Mouse (Mus musculus): Measurements from ENCODE around the gene Gucy1a1. TPM values are rescaled to one million over a fixed set of nuclear protein-coding genes. Genes with fewer than 3 reads are reported as not detected.
A peak's percentile ranks its signal among the peaks of the same experiment; 100 is the strongest.

The Gucy1a1 gene
- 101 and 152 TPM in 2 replicates for total RNA-seq (2014; rRNA removed)
- 57.9 and 70.6 TPM in 2 replicates for polyA plus RNA-seq (2015; fragmentation: Nextera tagmentation; extraction: Ambion mirVana)

GRCm38 (mm10) chr3:82145126-82145901, at the start of gene Gucy1a1:
Gene Gucy1a1 (minus strand): TSS chr3:82145789.
- Histone ChIP-seq H3K9me3 (ENCODE audit: low read length) (no peaks in the 10 kb centered on the region), H3K4me3 (ENCODE audit: low read depth, low read length) (peak within 1 kb of the TSS; percentile 59), H3K27me3 (ENCODE audit: insufficient read depth, low read length) (no peaks in the 10 kb centered on the region), H3K36me3 (ENCODE audit: insufficient read depth) (no peaks in the 10 kb centered on the region), H3K4me2 (ENCODE audit: low read depth) (peak within 1 kb of the TSS; percentile 84), H3K27ac (ENCODE audit: low read depth, low read length) (peak within 1 kb of the TSS; percentile 86), H3K9ac (peak within 1 kb of the TSS; percentile 77), H3K4me1 (ENCODE audit: insufficient read depth) (peaks cover 7% of the 10 kb centered on the region; the same call in 1 of the 2 replicates)
- TF ChIP-seq CTCF (IDR thresholded peaks at IDR 0.05; ENCODE audit: low read depth), result no peak
- WGBS, result 1% methylated on average over 36 of the region's 36 CpGs
- DNase-seq (peak; percentile 62), ATAC-seq (peak; percentile 80)

- H3K4me1 ChIP-seq (ENCODE audit: insufficient read depth), result no peaks in the 10 kb centered on the region
- 79% methylated on average over 1 of the region's 1 CpGs for WGBS
- H3K4me2 ChIP-seq (ENCODE audit: low read depth), result no peak overlapping the region
- no peak overlapping the region for H3K27ac ChIP-seq (ENCODE audit: low read depth, low read length)
- DNase-seq (no peak), ATAC-seq (no peak)
- no peak overlapping the region for H3K4me3 ChIP-seq (ENCODE audit: low read depth, low read length)
- H3K9ac ChIP-seq, result no peak overlapping the region
- H3K9me3 ChIP-seq (ENCODE audit: low read length), result no peaks in the 10 kb centered on the region
- no peak for TF ChIP-seq CTCF (IDR thresholded peaks at IDR 0.05; ENCODE audit: low read depth)
- H3K36me3 ChIP-seq (ENCODE audit: insufficient read depth), result no peaks in the 10 kb centered on the region
- no peaks in the 10 kb centered on the region for H3K27me3 ChIP-seq (ENCODE audit: insufficient read depth, low read length)
Observed at GRCm38 (mm10) chr3:82191559-82192245, 46.1 kb upstream of the Gucy1a1 start.

GRCm38 (mm10) chr3:82185626-82186025, 40.0 kb upstream of the Gucy1a1 start:
- Histone ChIP-seq H3K4me2 (ENCODE audit: low read depth) (no peak overlapping the region), H3K27me3 (ENCODE audit: insufficient read depth, low read length) (no peaks in the 10 kb centered on the region), H3K9me3 (ENCODE audit: low read length) (no peaks in the 10 kb centered on the region), H3K27ac (ENCODE audit: low read depth, low read length) (no peak overlapping the region), H3K9ac (no peak overlapping the region), H3K4me3 (ENCODE audit: low read depth, low read length) (no peak overlapping the region), H3K4me1 (ENCODE audit: insufficient read depth) (no peaks in the 10 kb centered on the region), H3K36me3 (ENCODE audit: insufficient read depth) (no peaks in the 10 kb centered on the region)
- peak; percentile 43 for DNase-seq
- TF ChIP-seq CTCF (IDR thresholded peaks at IDR 0.05; ENCODE audit: low read depth), result no peak
- WGBS, result 73% methylated on average over 9 of the region's 9 CpGs
- ATAC-seq, result peak; percentile 84

GRCm38 (mm10) chr3:82181500-82181899, 35.9 kb upstream of the Gucy1a1 start:
- Histone ChIP-seq H3K4me2 (ENCODE audit: low read depth) (no peak overlapping the region), H3K9ac (no peak overlapping the region), H3K4me3 (ENCODE audit: low read depth, low read length) (no peak overlapping the region), H3K4me1 (ENCODE audit: insufficient read depth) (no peaks in the 10 kb centered on the region), H3K27me3 (ENCODE audit: insufficient read depth, low read length) (no peaks in the 10 kb centered on the region), H3K27ac (ENCODE audit: low read depth, low read length) (no peak overlapping the region), H3K9me3 (ENCODE audit: low read length) (no peaks in the 10 kb centered on the region), H3K36me3 (ENCODE audit: insufficient read depth) (no peaks in the 10 kb centered on the region)
- TF ChIP-seq CTCF (IDR thresholded peaks at IDR 0.05; ENCODE audit: low read depth), result no peak
- DNase-seq, result no peak
- no peak for ATAC-seq

GRCm38 (mm10) chr3:82180253-82180652, 34.7 kb upstream of the Gucy1a1 start:
- 76% methylated on average over 3 of the region's 3 CpGs for WGBS

GRCm38 (mm10) chr3:82175501-82175900, 29.9 kb upstream of the Gucy1a1 start:
- H3K9ac ChIP-seq, result no peak overlapping the region
- no peak overlapping the region for H3K27ac ChIP-seq (ENCODE audit: low read depth, low read length)
- WGBS, result 84% methylated on average over 1 of the region's 1 CpGs
- no peaks in the 10 kb centered on the region for H3K27me3 ChIP-seq (ENCODE audit: insufficient read depth, low read length)
- no peaks in the 10 kb centered on the region for H3K36me3 ChIP-seq (ENCODE audit: insufficient read depth)
- no peaks in the 10 kb centered on the region for H3K4me1 ChIP-seq (ENCODE audit: insufficient read depth)
- H3K9me3 ChIP-seq (ENCODE audit: low read length), result no peaks in the 10 kb centered on the region
- no peak for TF ChIP-seq CTCF (IDR thresholded peaks at IDR 0.05; ENCODE audit: low read depth)
- no peak overlapping the region for H3K4me2 ChIP-seq (ENCODE audit: low read depth)
- DNase-seq (no peak), ATAC-seq (no peak)
- no peak overlapping the region for H3K4me3 ChIP-seq (ENCODE audit: low read depth, low read length)

More at GRCm38 (mm10) chr3:82180253-82180652, 34.7 kb upstream of the Gucy1a1 start:
- H3K4me2 ChIP-seq (ENCODE audit: low read depth), result no peak overlapping the region
- no peaks in the 10 kb centered on the region for H3K36me3 ChIP-seq (ENCODE audit: insufficient read depth)
- no peak for TF ChIP-seq CTCF (IDR thresholded peaks at IDR 0.05; ENCODE audit: low read depth)
- no peaks in the 10 kb centered on the region for H3K9me3 ChIP-seq (ENCODE audit: low read length)
- DNase-seq (no peak), ATAC-seq (no peak)
- no peak overlapping the region for H3K9ac ChIP-seq
- no peaks in the 10 kb centered on the region for H3K4me1 ChIP-seq (ENCODE audit: insufficient read depth)
- H3K27ac ChIP-seq (ENCODE audit: low read depth, low read length), result no peak overlapping the region
- no peaks in the 10 kb centered on the region for H3K27me3 ChIP-seq (ENCODE audit: insufficient read depth, low read length)
- no peak overlapping the region for H3K4me3 ChIP-seq (ENCODE audit: low read depth, low read length)

GRCm38 (mm10) chr3:82167064-82167463, 21.5 kb upstream of the Gucy1a1 start:
- no peak for DNase-seq
- H3K9ac ChIP-seq, result no peak overlapping the region
- no peaks in the 10 kb centered on the region for H3K4me1 ChIP-seq (ENCODE audit: insufficient read depth)
- TF ChIP-seq CTCF (IDR thresholded peaks at IDR 0.05; ENCODE audit: low read depth), result no peak
- no peaks in the 10 kb centered on the region for H3K27me3 ChIP-seq (ENCODE audit: insufficient read depth, low read length)
- H3K4me3 ChIP-seq (ENCODE audit: low read depth, low read length), result no peak overlapping the region
- WGBS, result 94% methylated on average over 2 of the region's 2 CpGs
- H3K9me3 ChIP-seq (ENCODE audit: low read length), result no peaks in the 10 kb centered on the region
- no peak overlapping the region for H3K27ac ChIP-seq (ENCODE audit: low read depth, low read length)
- no peak for ATAC-seq
- H3K4me2 ChIP-seq (ENCODE audit: low read depth), result no peak overlapping the region
- H3K36me3 ChIP-seq (ENCODE audit: insufficient read depth), result no peaks in the 10 kb centered on the region

All from forebrain, postnatal 0 days (tissue).